Mouse (Mus musculus) heart, adult 2 months (tissue): ENCODE results near the gene Fam13c.

Source experiments
- CTCF ChIP-seq: fragments of 200-600 bp; IDR thresholded peaks from 2 replicates; pipeline ENCODE4 v1.8.1; 2022; ENCODE audit warnings: antibody characterized with exemption, mild to moderate bottlenecking, moderate library complexity
- EP300 ChIP-seq: fragments of 200-500 bp; IDR thresholded peaks from 2 replicates; pipeline ENCODE4 v1.6.1; 2011; ENCODE audit warnings: low read depth, low read length, control low read depth; ENCODE audit not compliant: insufficient read depth
- POLR2A ChIP-seq: fragments of 200-500 bp; IDR thresholded peaks from 2 replicates; pipeline ENCODE4 v1.6.1; 2011; ENCODE audit warnings: mild to moderate bottlenecking, low read depth, low read length, control low read depth; ENCODE audit not compliant: insufficient read depth

DNA sequence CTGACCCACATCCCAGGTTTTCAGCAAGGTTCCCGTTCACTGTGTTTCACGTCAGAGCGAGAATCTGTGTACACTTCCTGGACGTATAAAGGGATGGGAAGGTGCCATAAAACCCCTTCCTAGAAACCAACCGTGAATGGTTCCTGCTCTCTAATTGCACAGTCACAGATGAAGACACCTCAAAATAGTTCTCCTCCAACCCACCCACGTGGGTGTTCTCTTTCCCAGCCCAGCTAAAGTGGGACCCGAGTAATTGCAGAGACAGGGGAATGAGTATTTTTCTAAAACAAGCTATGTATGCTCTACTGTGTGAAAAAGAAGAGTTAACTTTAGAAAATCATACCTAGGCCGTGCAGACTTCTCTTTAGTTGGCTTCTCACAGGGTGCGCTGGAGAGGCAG, 74.6 kb downstream of the Fam13c start:
- no peak for TF ChIP-seq CTCF
- no peak for TF ChIP-seq POLR2A
- no peak for TF ChIP-seq EP300
